Mouse (Mus musculus) intestine, embryonic 14.5 days (tissue): ENCODE measurements around the gene Ovol2. TPM values are rescaled to one million over a fixed set of nuclear protein-coding genes. Genes with fewer than 3 reads are reported as not detected.

Experiments
- ATAC-seq: fragments of 200-750 bp; cut with Nextera tagmentation; replicated peaks from 2 replicates; pipeline ENCODE4 v1.8.0; 2017; ENCODE audit warnings: low read depth, moderate number of reproducible peaks, moderate TSS enrichment, moderate library complexity; ENCODE audit not compliant: low FRiP score, low TSS enrichment
- DNase-seq: peaks from one replicate; pipeline ENCODE4 v3.0.0-alpha.2; 2018; ENCODE audit warnings: low spot score
- H3K27ac ChIP-seq: fragments of 300-500 bp; sonication (generic); 2 replicates; pipeline ENCODE4 v1.5.1; 2014; ENCODE audit warnings: low read depth, mild to moderate bottlenecking, control low read depth
- H3K27me3 ChIP-seq: fragments of 300-500 bp; sonication (generic); replicated peaks from 2 replicates; pipeline ENCODE4 v1.6.1; 2014; ENCODE audit warnings: low read length, control low read depth; ENCODE audit not compliant: control insufficient read depth, insufficient read depth
- H3K36me3 ChIP-seq: fragments of 300-500 bp; sonication (generic); 2 replicates; pipeline ENCODE4 v1.6.1; 2014; ENCODE audit warnings: low read length, control low read depth; ENCODE audit not compliant: control insufficient read depth, insufficient read depth
- H3K4me1 ChIP-seq: fragments of 300-500 bp; sonication (generic); replicated peaks from 2 replicates; pipeline ENCODE4 v1.6.1; 2014; ENCODE audit warnings: low read length, control low read depth, mixed read lengths; ENCODE audit not compliant: control insufficient read depth, insufficient read depth
- H3K4me2 ChIP-seq: fragments of 300-500 bp; sonication (generic); 2 replicates; pipeline ENCODE4 v1.6.1; 2014; ENCODE audit warnings: low read length
- H3K4me3 ChIP-seq: fragments of 300-500 bp; sonication (generic); 2 replicates; pipeline ENCODE4 v1.5.1; 2014; ENCODE audit warnings: low read depth, low read length, control low read depth, mixed read lengths
- H3K9ac ChIP-seq: fragments of 300-500 bp; sonication (generic); 2 replicates; pipeline ENCODE4 v1.6.1; 2014; ENCODE audit warnings: mild to moderate bottlenecking, low read length
- H3K9me3 ChIP-seq: fragments of 300-500 bp; sonication (generic); 2 replicates; pipeline ENCODE4 v1.6.1; 2016; ENCODE audit warnings: low read length, control low read depth; ENCODE audit not compliant: control insufficient read depth
- WGBS: fragments of 180-500 bp; shearing (Covaris S2); extraction: QIAGEN DNeasy Blood & Tissue Kit; methylation state at CpG from one replicate; pipeline ENCODE4 v1.1.7; 2014; 5-methylcytosine and 5-hydroxymethylcytosine counted together
- polyA plus RNA-seq: library from polyadenylated mRNA; unstranded; fragments of >200 nt; fragmentation: Nextera tagmentation; extraction: Ambion mirVana; gene quantifications from 2 replicates; pipeline ENCODE4 v1.2.1, GENCODE M21; 2014

The Ovol2 gene
- polyA plus RNA-seq = 0.93 and 0.95 TPM in 2 replicates

- Histone ChIP-seq H3K9ac (0 out of 2 replicates have a peak within 1 kb of the TSS, but pooled peaks have one; percentile 14), H3K4me3 (peak within 1 kb of the TSS; percentile 50), H3K27me3 (peaks cover 76% of the 10 kb centered on the region), H3K4me1 (peaks cover 19% of the 10 kb centered on the region; the same call in 1 of the 2 replicates), H3K36me3 (no peaks in the 10 kb centered on the region), H3K27ac (no peak within 1 kb of the TSS), H3K4me2 (peak within 1 kb of the TSS; percentile 99), H3K9me3 (no peaks in the 10 kb centered on the region)
- WGBS = under 1% methylated on average over 62 of the region's 62 CpGs
- DNase-seq (peak; percentile 85), ATAC-seq (peak; percentile 50)
These were observed at the start of gene Ovol2 for GRCm38 (mm10) chr2:144331401-144332302. Gene Ovol2, minus strand, starts transcription at chr2:144332146.

GRCm38 (mm10) chr2:144381741-144382140 lies 49.8 kb upstream of the Ovol2 start:
- 92% methylated on average over 4 of the region's 4 CpGs for WGBS
- Histone ChIP-seq H3K27me3 (no peaks in the 10 kb centered on the region), H3K4me2 (no peak overlapping the region), H3K9ac (no peak overlapping the region), H3K27ac (no peak overlapping the region), H3K4me1 (no peaks in the 10 kb centered on the region), H3K9me3 (no peaks in the 10 kb centered on the region), H3K36me3 (peaks cover 88% of the 10 kb centered on the region), H3K4me3 (no peak overlapping the region)
- no peak for ATAC-seq
- no peak for DNase-seq

GRCm38 (mm10) chr2:144381293-144381692 lies 49.3 kb upstream of the Ovol2 start:
- ATAC-seq (no peak), DNase-seq (no peak)
- no peaks in the 10 kb centered on the region for H3K9me3 ChIP-seq
- H3K27ac ChIP-seq = no peak overlapping the region
- H3K27me3 ChIP-seq = no peaks in the 10 kb centered on the region
- H3K4me1 ChIP-seq = no peaks in the 10 kb centered on the region
- H3K4me2 ChIP-seq = no peak overlapping the region
- no peak overlapping the region for H3K9ac ChIP-seq
- no peak overlapping the region for H3K4me3 ChIP-seq
- WGBS = 83% methylated on average over 3 of the region's 3 CpGs
- peaks cover 91% of the 10 kb centered on the region for H3K36me3 ChIP-seq

- H3K4me3 ChIP-seq = no peak overlapping the region
- no peak overlapping the region for H3K9ac ChIP-seq
- no peaks in the 10 kb centered on the region for H3K27me3 ChIP-seq
- no peaks in the 10 kb centered on the region for H3K9me3 ChIP-seq
- 83% methylated on average over 10 of the region's 10 CpGs for WGBS
- H3K27ac ChIP-seq = no peak overlapping the region
- H3K4me1 ChIP-seq = peaks cover 2% of the 10 kb centered on the region; the same call in 1 of the 2 replicates
- H3K4me2 ChIP-seq = no peak overlapping the region
- ATAC-seq (no peak), DNase-seq (no peak)
- peaks cover 71% of the 10 kb centered on the region for H3K36me3 ChIP-seq
These were observed 43.2 kb upstream of the Ovol2 start for GRCm38 (mm10) chr2:144375063-144375703.

- H3K4me2 ChIP-seq = no peak overlapping the region
These were observed 41.1 kb upstream of the Ovol2 start for GRCm38 (mm10) chr2:144373063-144373462.

GRCm38 (mm10) chr2:144371566-144371965 lies 39.6 kb upstream of the Ovol2 start:
- Histone ChIP-seq H3K4me2 (no peak overlapping the region), H3K27ac (no peak overlapping the region), H3K4me1 (peaks cover 3% of the 10 kb centered on the region; the same call in 1 of the 2 replicates), H3K27me3 (no peaks in the 10 kb centered on the region), H3K9ac (no peak overlapping the region), H3K36me3 (peaks cover 37% of the 10 kb centered on the region), H3K9me3 (no peaks in the 10 kb centered on the region), H3K4me3 (no peak overlapping the region)
- no peak for DNase-seq
- no peak for ATAC-seq
- 90% methylated on average over 4 of the region's 4 CpGs for WGBS

More at GRCm38 (mm10) chr2:144373063-144373462, 41.1 kb upstream of the Ovol2 start:
- Histone ChIP-seq H3K27ac (no peak overlapping the region), H3K9ac (no peak overlapping the region), H3K36me3 (peaks cover 50% of the 10 kb centered on the region), H3K9me3 (no peaks in the 10 kb centered on the region), H3K4me3 (no peak overlapping the region), H3K4me1 (peaks cover 3% of the 10 kb centered on the region; the same call in 1 of the 2 replicates), H3K27me3 (no peaks in the 10 kb centered on the region)
- ATAC-seq (no peak), DNase-seq (no peak)
- 88% methylated on average over 9 of the region's 9 CpGs for WGBS

GRCm38 (mm10) chr2:144369511-144369910 lies 37.6 kb upstream of the Ovol2 start:
- H3K27me3 ChIP-seq = no peaks in the 10 kb centered on the region
- ATAC-seq (no peak), DNase-seq (no peak)
- peak overlapping the region; percentile 95 for H3K27ac ChIP-seq
- H3K4me2 ChIP-seq = peak overlapping the region; percentile 76
- peaks cover 16% of the 10 kb centered on the region for H3K36me3 ChIP-seq
- H3K4me3 ChIP-seq = peak overlapping the region; percentile 92
- H3K9me3 ChIP-seq = no peaks in the 10 kb centered on the region
- H3K4me1 ChIP-seq = peaks cover 3% of the 10 kb centered on the region; the same call in 1 of the 2 replicates
- H3K9ac ChIP-seq = peak overlapping the region; percentile 88
- WGBS = 1% methylated on average over 12 of the region's 12 CpGs

- Histone ChIP-seq H3K9me3 (no peaks in the 10 kb centered on the region), H3K4me3 (peak overlapping the region; percentile 92), H3K27me3 (no peaks in the 10 kb centered on the region), H3K36me3 (peaks cover 12% of the 10 kb centered on the region), H3K4me1 (peaks cover 3% of the 10 kb centered on the region; the same call in 1 of the 2 replicates), H3K27ac (peak overlapping the region; percentile 95), H3K4me2 (peak overlapping the region; percentile 76), H3K9ac (peak overlapping the region; percentile 88)
- 3% methylated on average over 40 of the region's 43 CpGs for WGBS
- peak; percentile 89 for ATAC-seq
- no peak for DNase-seq
These were observed 37.1 kb upstream of the Ovol2 start for GRCm38 (mm10) chr2:144369020-144369421.
